ENCODE assay signal across 8 mouse cellular contexts in the genomic region with DNA sequence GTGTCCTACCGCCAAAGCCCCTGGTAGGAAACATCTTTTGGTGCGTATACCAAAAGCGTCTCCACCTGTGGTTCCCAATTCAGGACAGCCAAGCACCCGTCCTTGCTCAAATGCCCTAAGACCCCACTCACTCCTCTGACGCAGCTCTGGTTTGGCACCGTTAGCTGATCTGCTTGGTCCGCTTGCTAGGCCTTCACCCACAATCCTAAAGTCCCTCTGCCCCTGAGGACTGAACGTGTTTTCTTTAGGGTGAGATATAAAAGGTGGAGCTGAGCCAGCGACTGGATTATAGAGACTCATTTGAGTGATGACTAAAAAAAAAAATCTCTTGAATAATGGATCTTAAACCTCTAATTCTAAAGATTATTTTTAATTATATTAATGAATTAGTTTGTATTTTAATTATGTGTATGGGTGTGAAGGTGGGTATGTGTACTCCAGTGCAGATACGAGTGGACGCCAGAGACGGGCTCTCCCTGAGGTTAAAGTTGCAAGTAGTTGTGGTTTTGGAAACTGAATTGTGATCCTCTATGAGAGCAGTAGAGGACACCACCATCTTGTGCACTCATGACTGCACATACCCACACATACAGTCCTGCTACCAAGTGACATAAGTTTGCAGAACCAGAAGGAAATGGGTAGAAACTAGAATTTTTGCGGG. TPM values are rescaled to one million over a fixed set of nuclear protein-coding genes. Genes with fewer than 3 reads are reported as not detected.
A peak's percentile ranks its signal among the peaks of the same experiment; 100 is the strongest.
DNase-seq lines count a peak whose midpoint lies in the region; ATAC-seq lines count a peak whose summit lies in the region.

No protein-coding gene starts in this region.

- H3K9me3 ChIP-seq in embryonic facial prominence, embryonic 15.5 days (replicated peaks), result no peaks in the 10 kb centered on the region
- no peaks in the 10 kb centered on the region for H3K9me3 ChIP-seq in limb, embryonic 12.5 days
- no peaks in the 10 kb centered on the region for H3K9me3 ChIP-seq in stomach, embryonic 15.5 days

- H3K27ac ChIP-seq in embryonic facial prominence, embryonic 15.5 days (replicated peaks), result peak overlapping the region; percentile 68
- peak overlapping the region; percentile 70 for H3K27ac ChIP-seq in limb, embryonic 12.5 days
- peak overlapping the region; percentile 83 for H3K27ac ChIP-seq in stomach, embryonic 15.5 days

- peaks cover 23% of the 10 kb centered on the region for H3K4me1 ChIP-seq in embryonic facial prominence, embryonic 15.5 days
- H3K4me1 ChIP-seq in limb, embryonic 12.5 days (replicated peaks), result peaks cover 24% of the 10 kb centered on the region
- H3K4me1 ChIP-seq in stomach, embryonic 15.5 days, result peaks cover 15% of the 10 kb centered on the region

- WGBS in embryonic facial prominence, embryonic 15.5 days, result 20% methylated on average over 13 of the region's 13 CpGs
- 27% methylated on average over 13 of the region's 13 CpGs for WGBS in limb, embryonic 12.5 days
- 20% methylated on average over 13 of the region's 13 CpGs for WGBS in stomach, embryonic 15.5 days

- no peaks in the 10 kb centered on the region for H3K27me3 ChIP-seq in embryonic facial prominence, embryonic 15.5 days
- H3K27me3 ChIP-seq in limb, embryonic 12.5 days, result no peaks in the 10 kb centered on the region
- H3K27me3 ChIP-seq in stomach, embryonic 15.5 days (replicated peaks), result no peaks in the 10 kb centered on the region

- H3K9ac ChIP-seq in embryonic facial prominence, embryonic 15.5 days, result peak overlapping the region; percentile 49
- H3K9ac ChIP-seq in limb, embryonic 12.5 days (replicated peaks), result peak overlapping the region; percentile 81
- peak overlapping the region; percentile 49; the same call in 1 of the 2 replicates for H3K9ac ChIP-seq in stomach, embryonic 15.5 days

- H3K4me2 ChIP-seq in embryonic facial prominence, embryonic 15.5 days (replicated peaks), result peak overlapping the region; percentile 71
- H3K4me2 ChIP-seq in limb, embryonic 12.5 days, result peak overlapping the region; percentile 84
- peak overlapping the region; percentile 86 for H3K4me2 ChIP-seq in stomach, embryonic 15.5 days

- peak overlapping the region; percentile 85 for H3K4me3 ChIP-seq in embryonic facial prominence, embryonic 15.5 days (replicated peaks)
- H3K4me3 ChIP-seq in limb, embryonic 12.5 days (replicated peaks), result peak overlapping the region; percentile 90
- H3K4me3 ChIP-seq in stomach, embryonic 15.5 days (replicated peaks), result peak overlapping the region; percentile 98

- no peaks in the 10 kb centered on the region for H3K36me3 ChIP-seq in embryonic facial prominence, embryonic 15.5 days
- H3K36me3 ChIP-seq in limb, embryonic 12.5 days, result peaks cover 8% of the 10 kb centered on the region; the same call in 1 of the 2 replicates
- H3K36me3 ChIP-seq in stomach, embryonic 15.5 days, result no peaks in the 10 kb centered on the region

- peak; percentile 72 for DNase-seq in cerebellum, adult 9-10 months
- no peak for DNase-seq in cerebellum, postnatal 36 days
- peak; percentile 58 for DNase-seq in 3T3-L1 (ENCODE audit: low read depth, low spot score)
- DNase-seq in right cerebral cortex, adult 2 months (ENCODE audit: low spot score in 2 of 2), result no peak
- DNase-seq in right cerebral cortex, postnatal 14 days, result no peak

- ATAC-seq in embryonic facial prominence, embryonic 15.5 days (ENCODE audit: insufficient number of reproducible peaks, low FRiP score, low TSS enrichment, low read depth), result no peak
- peak; percentile 4; the same call in 1 of the 2 replicates for ATAC-seq in limb, embryonic 12.5 days (ENCODE audit: insufficient number of reproducible peaks, insufficient read depth, low FRiP score, low TSS enrichment, low read depth)
- ATAC-seq in stomach, embryonic 15.5 days (ENCODE audit: insufficient read depth, low FRiP score, low read depth), result no peak

RNA-seq across cellular contexts. Expression of gene Anks3, which starts 0.9 kb away (rescaled TPM):
- 64.7 and 72.8 TPM in 2 replicates for polyA plus RNA-seq in embryonic facial prominence, embryonic 15.5 days (2015; fragmentation: Nextera tagmentation; extraction: Ambion mirVana)
- polyA plus RNA-seq in limb, embryonic 12.5 days (2016; fragmentation: Nextera tagmentation; extraction: Ambion mirVana), result 63.0 and 67.6 TPM in 2 replicates
- 48.7 and 53.0 TPM in 2 replicates for polyA plus RNA-seq in stomach, embryonic 15.5 days (2015; fragmentation: Nextera tagmentation; extraction: Ambion mirVana)

RNA-seq across cellular contexts. Expression of gene Nudt16l1, which starts 26.3 kb away (rescaled TPM):
- 156 and 161 TPM in 2 replicates for polyA plus RNA-seq in embryonic facial prominence, embryonic 15.5 days (2015; fragmentation: Nextera tagmentation; extraction: Ambion mirVana)
- polyA plus RNA-seq in limb, embryonic 12.5 days (2016; fragmentation: Nextera tagmentation; extraction: Ambion mirVana), result 168 and 171 TPM in 2 replicates
- 140 and 143 TPM in 2 replicates for polyA plus RNA-seq in stomach, embryonic 15.5 days (2015; fragmentation: Nextera tagmentation; extraction: Ambion mirVana)

RNA-seq across cellular contexts. Expression of gene Sept12, which starts 32.8 kb away (rescaled TPM):
- not detected in 2 replicates for polyA plus RNA-seq in embryonic facial prominence, embryonic 15.5 days (2015; fragmentation: Nextera tagmentation; extraction: Ambion mirVana)
- polyA plus RNA-seq in limb, embryonic 12.5 days (2016; fragmentation: Nextera tagmentation; extraction: Ambion mirVana), result 0.08 TPM in 1 of 2 replicates, not detected in the other
- polyA plus RNA-seq in stomach, embryonic 15.5 days (2015; fragmentation: Nextera tagmentation; extraction: Ambion mirVana), result not detected in 2 replicates

RNA-seq across cellular contexts. Expression of gene Smim22, which starts 42.2 kb away (rescaled TPM):
- polyA plus RNA-seq in embryonic facial prominence, embryonic 15.5 days (2015; fragmentation: Nextera tagmentation; extraction: Ambion mirVana), result 14.2 and 17.9 TPM in 2 replicates
- 1.6 and 4.3 TPM in 2 replicates for polyA plus RNA-seq in limb, embryonic 12.5 days (2016; fragmentation: Nextera tagmentation; extraction: Ambion mirVana)
- polyA plus RNA-seq in stomach, embryonic 15.5 days (2015; fragmentation: Nextera tagmentation; extraction: Ambion mirVana), result 59.7 and 65.9 TPM in 2 replicates

RNA-seq across cellular contexts. Expression of gene Rogdi, which starts 48.5 kb away (rescaled TPM):
- 63.5 and 69.8 TPM in 2 replicates for polyA plus RNA-seq in embryonic facial prominence, embryonic 15.5 days (2015; fragmentation: Nextera tagmentation; extraction: Ambion mirVana)
- polyA plus RNA-seq in limb, embryonic 12.5 days (2016; fragmentation: Nextera tagmentation; extraction: Ambion mirVana), result 71.5 and 74.3 TPM in 2 replicates
- polyA plus RNA-seq in stomach, embryonic 15.5 days (2015; fragmentation: Nextera tagmentation; extraction: Ambion mirVana), result 54.9 and 57.0 TPM in 2 replicates

Comparison
In these comparisons a context has a peak if more than half of its experiments do, and no peak if none do; other contexts are left out.
1. DNase-seq: peak in cerebellum, adult 9-10 months (single experiment) and 3T3-L1 (single experiment); none in cerebellum, postnatal 36 days (0 of 2), right cerebral cortex, adult 2 months (0 of 2) and right cerebral cortex, postnatal 14 days (single experiment).
2. Peak in every context shown above with its lines, with median percentiles within 50 percentile points of each other: H3K27ac ChIP-seq, H3K4me2 ChIP-seq, H3K4me3 ChIP-seq and H3K9ac ChIP-seq.